Mouse (Mus musculus) lung, embryonic 14.5 days (tissue): Measurements from ENCODE around the gene Cd1d1. TPM values are rescaled to one million over a fixed set of nuclear protein-coding genes. Genes with fewer than 3 reads are reported as not detected.

ENCODE experiments used
- ATAC-seq: fragments of 200-750 bp; cut with Nextera tagmentation; 2 replicates; pipeline ENCODE4 v1.8.0; 2017; ENCODE audit warnings: mild to moderate bottlenecking, moderate TSS enrichment, moderate library complexity; ENCODE audit not compliant: insufficient read depth
- DNase-seq: peaks from one replicate; pipeline ENCODE4 v3.0.0-alpha.2; 2015
- H3K27ac ChIP-seq: fragments of 300-500 bp; sonication (generic); 2 replicates; pipeline ENCODE4 v1.5.1; 2014; ENCODE audit warnings: low read depth, mild to moderate bottlenecking, moderate library complexity
- H3K27me3 ChIP-seq: fragments of 300-500 bp; sonication (generic); 2 replicates; pipeline ENCODE4 v1.6.1; 2014; ENCODE audit warnings: low read length, control low read depth; ENCODE audit not compliant: insufficient read depth
- H3K36me3 ChIP-seq: fragments of 300-500 bp; sonication (generic); 2 replicates; pipeline ENCODE4 v1.6.1; 2014; ENCODE audit warnings: control low read depth; ENCODE audit not compliant: insufficient read depth
- H3K4me1 ChIP-seq: fragments of 300-500 bp; sonication (generic); 2 replicates; pipeline ENCODE4 v1.6.1; 2014; ENCODE audit warnings: antibody characterized with exemption, control low read depth; ENCODE audit not compliant: insufficient read depth
- H3K4me2 ChIP-seq: fragments of 300-500 bp; sonication (generic); 2 replicates; pipeline ENCODE4 v1.6.1; 2014; ENCODE audit warnings: mild to moderate bottlenecking
- H3K4me3 ChIP-seq: fragments of 300-500 bp; sonication (generic); 2 replicates; pipeline ENCODE4 v1.5.1; 2014; ENCODE audit warnings: low read depth, low read length
- H3K9ac ChIP-seq: fragments of 300-500 bp; sonication (generic); 2 replicates; pipeline ENCODE4 v1.6.1; 2014
- H3K9me3 ChIP-seq: fragments of 300-500 bp; sonication (generic); 2 replicates; pipeline ENCODE4 v1.6.1; 2016; ENCODE audit warnings: low read depth, low read length, control low read depth
- CTCF ChIP-seq: IDR thresholded peaks from 2 replicates; pipeline ENCODE4 v1.5.1; 2016; ENCODE audit warnings: antibody characterized with exemption, low read depth
- WGBS: fragments of 180-500 bp; shearing (Covaris S2); extraction: QIAGEN DNeasy Blood & Tissue Kit; methylation state at CpG from one replicate; pipeline ENCODE4 v1.1.7; 2014; 5-methylcytosine and 5-hydroxymethylcytosine counted together
- polyA plus RNA-seq: library from polyadenylated mRNA; unstranded; fragments of >200 nt; fragmentation: Nextera tagmentation; extraction: Ambion mirVana; gene quantifications from 2 replicates; pipeline ENCODE4 v1.2.1, GENCODE M21; 2014

Cd1d1 gene
- polyA plus RNA-seq, result 31.9 and 35.3 TPM in 2 replicates

- TF ChIP-seq CTCF, result no peak
- H3K36me3 ChIP-seq, result no peaks in the 10 kb centered on the region
- H3K4me3 ChIP-seq, result peak within 1 kb of the TSS; percentile 53
- H3K27ac ChIP-seq, result peak within 1 kb of the TSS; percentile 92
- no peaks in the 10 kb centered on the region for H3K4me1 ChIP-seq
- no peak for DNase-seq
- H3K4me2 ChIP-seq, result peak within 1 kb of the TSS; percentile 73
- no peaks in the 10 kb centered on the region for H3K27me3 ChIP-seq
- no peaks in the 10 kb centered on the region for H3K9me3 ChIP-seq
- H3K9ac ChIP-seq, result peak within 1 kb of the TSS; percentile 65
- no peak for ATAC-seq
- WGBS, result 18% methylated on average over 8 of the region's 8 CpGs
Measured at GRCm38 (mm10) chr3:86999415-86999740, at the start of gene Cd1d1. TSS of gene Cd1d1 (minus strand) at chr3:86999441.

GRCm38 (mm10) chr3:87047801-87048200, 48.6 kb upstream of the Cd1d1 start:
- no peak for TF ChIP-seq CTCF
- H3K27me3 ChIP-seq, result no peaks in the 10 kb centered on the region
- no peak overlapping the region for H3K4me3 ChIP-seq
- no peaks in the 10 kb centered on the region for H3K36me3 ChIP-seq
- H3K4me2 ChIP-seq, result no peak overlapping the region
- 87% methylated on average over 5 of the region's 5 CpGs for WGBS
- no peak overlapping the region for H3K27ac ChIP-seq
- H3K4me1 ChIP-seq, result no peaks in the 10 kb centered on the region
- ATAC-seq (no peak), DNase-seq (no peak)
- no peaks in the 10 kb centered on the region for H3K9me3 ChIP-seq
- H3K9ac ChIP-seq, result no peak overlapping the region

- ATAC-seq (no peak), DNase-seq (no peak)
- WGBS, result 65% methylated on average over 2 of the region's 2 CpGs
- TF ChIP-seq CTCF, result no peak
- H3K9ac ChIP-seq, result no peak overlapping the region
- H3K4me1 ChIP-seq, result no peaks in the 10 kb centered on the region; the same call in 1 of the 2 replicates
- no peaks in the 10 kb centered on the region for H3K36me3 ChIP-seq
- no peaks in the 10 kb centered on the region for H3K9me3 ChIP-seq
- H3K27ac ChIP-seq, result no peak overlapping the region
- H3K4me3 ChIP-seq, result no peak overlapping the region
- H3K4me2 ChIP-seq, result no peak overlapping the region
- H3K27me3 ChIP-seq, result no peaks in the 10 kb centered on the region
Measured at GRCm38 (mm10) chr3:87041733-87042132, 42.5 kb upstream of the Cd1d1 start.

- no peak for ATAC-seq
- no peak for DNase-seq
- H3K9ac ChIP-seq, result no peak overlapping the region
- WGBS, result 68% methylated on average over 6 of the region's 6 CpGs
- no peak overlapping the region for H3K4me2 ChIP-seq
- TF ChIP-seq CTCF, result no peak
- no peak overlapping the region for H3K27ac ChIP-seq
- no peaks in the 10 kb centered on the region for H3K9me3 ChIP-seq
- H3K4me3 ChIP-seq, result no peak overlapping the region
- no peaks in the 10 kb centered on the region; the same call in 1 of the 2 replicates for H3K4me1 ChIP-seq
- H3K27me3 ChIP-seq, result no peaks in the 10 kb centered on the region
- H3K36me3 ChIP-seq, result no peaks in the 10 kb centered on the region
Measured at GRCm38 (mm10) chr3:87038500-87038899, 39.3 kb upstream of the Cd1d1 start.

- H3K4me1 ChIP-seq, result no peaks in the 10 kb centered on the region; the same call in 1 of the 2 replicates
- DNase-seq (no peak), ATAC-seq (no peak)
- no peaks in the 10 kb centered on the region for H3K9me3 ChIP-seq
- no peak for TF ChIP-seq CTCF
- no peak overlapping the region for H3K4me3 ChIP-seq
- no peaks in the 10 kb centered on the region for H3K27me3 ChIP-seq
- no peak overlapping the region for H3K27ac ChIP-seq
- no peak overlapping the region for H3K4me2 ChIP-seq
- no peaks in the 10 kb centered on the region for H3K36me3 ChIP-seq
- WGBS, result 90% methylated on average over 3 of the region's 4 CpGs
- H3K9ac ChIP-seq, result no peak overlapping the region
Measured at GRCm38 (mm10) chr3:87034061-87034460, 34.8 kb upstream of the Cd1d1 start.

GRCm38 (mm10) chr3:87033357-87033756, 34.1 kb upstream of the Cd1d1 start:
- no peak overlapping the region for H3K4me3 ChIP-seq
- H3K4me1 ChIP-seq, result no peaks in the 10 kb centered on the region; the same call in 1 of the 2 replicates
- DNase-seq, result peak; percentile 95
- peak; percentile 59; the same call in 1 of the 2 replicates for ATAC-seq
- H3K27ac ChIP-seq, result no peak overlapping the region
- H3K9ac ChIP-seq, result no peak overlapping the region
- H3K9me3 ChIP-seq, result no peaks in the 10 kb centered on the region
- no peaks in the 10 kb centered on the region for H3K36me3 ChIP-seq
- no peaks in the 10 kb centered on the region for H3K27me3 ChIP-seq
- no peak overlapping the region for H3K4me2 ChIP-seq
- TF ChIP-seq CTCF, result peak; percentile 96
- 18% methylated on average over 8 of the region's 8 CpGs for WGBS

- no peaks in the 10 kb centered on the region for H3K36me3 ChIP-seq
- WGBS, result 29% methylated on average over 6 of the region's 6 CpGs
- H3K4me2 ChIP-seq, result no peak overlapping the region
- no peaks in the 10 kb centered on the region for H3K4me1 ChIP-seq
- ATAC-seq (no peak), DNase-seq (peak; percentile 89)
- no peaks in the 10 kb centered on the region for H3K27me3 ChIP-seq
- peak; percentile 95 for TF ChIP-seq CTCF
- no peak overlapping the region for H3K9ac ChIP-seq
- H3K27ac ChIP-seq, result no peak overlapping the region
- no peak overlapping the region for H3K4me3 ChIP-seq
- H3K9me3 ChIP-seq, result no peaks in the 10 kb centered on the region
Measured at GRCm38 (mm10) chr3:87030855-87031254, 31.6 kb upstream of the Cd1d1 start.

- no peak overlapping the region for H3K9ac ChIP-seq
- no peaks in the 10 kb centered on the region for H3K36me3 ChIP-seq
- H3K9me3 ChIP-seq, result no peaks in the 10 kb centered on the region
- no peak overlapping the region for H3K4me3 ChIP-seq
- WGBS, result 66% methylated on average over 2 of the region's 2 CpGs
- no peaks in the 10 kb centered on the region for H3K4me1 ChIP-seq
- H3K27ac ChIP-seq, result no peak overlapping the region
- no peaks in the 10 kb centered on the region for H3K27me3 ChIP-seq
- no peak for DNase-seq
- no peak overlapping the region for H3K4me2 ChIP-seq
- no peak for ATAC-seq
- no peak for TF ChIP-seq CTCF
Measured at GRCm38 (mm10) chr3:87017707-87018106, 18.5 kb upstream of the Cd1d1 start.
